Mouse (Mus musculus) forebrain, embryonic 13.5 days (tissue): ENCODE data around the gene Slc25a30. TPM values are rescaled to one million over a fixed set of nuclear protein-coding genes. Genes with fewer than 3 reads are reported as not detected.
"Not testable (repeated sequence)": the region's sequence is repeated elsewhere in the genome, so short reads cannot be mapped to it uniquely, and the experiment has no call there.

Source experiments
- ATAC-seq: fragments of 200-750 bp; cut with Nextera tagmentation; 2 replicates; pipeline ENCODE4 v1.8.0; 2017
- H3K27ac ChIP-seq: fragments of 300-500 bp; sonication (generic); 2 replicates; pipeline ENCODE4 v1.5.1; 2015; ENCODE audit warnings: inconsistent platforms, mild to moderate bottlenecking, moderate library complexity
- H3K27me3 ChIP-seq: fragments of 300-500 bp; sonication (generic); 2 replicates; pipeline ENCODE4 v1.6.1; 2015; ENCODE audit warnings: mild to moderate bottlenecking, inconsistent platforms
- H3K36me3 ChIP-seq: fragments of 300-500 bp; sonication (generic); 2 replicates; pipeline ENCODE4 v1.6.1; 2015; ENCODE audit warnings: mild to moderate bottlenecking, inconsistent platforms; ENCODE audit not compliant: poor library complexity, severe bottlenecking
- H3K4me1 ChIP-seq: fragments of 300-500 bp; sonication (generic); 2 replicates; pipeline ENCODE4 v1.6.1; 2015; ENCODE audit warnings: inconsistent platforms
- H3K4me2 ChIP-seq: fragments of 300-500 bp; sonication (generic); 2 replicates; pipeline ENCODE4 v1.6.1; 2015; ENCODE audit warnings: inconsistent platforms, mild to moderate bottlenecking, moderate library complexity
- H3K4me3 ChIP-seq: fragments of 300-500 bp; sonication (generic); 2 replicates; pipeline ENCODE4 v1.5.1; 2015; ENCODE audit warnings: mild to moderate bottlenecking, inconsistent platforms
- H3K9ac ChIP-seq: fragments of 300-500 bp; sonication (generic); 2 replicates; pipeline ENCODE4 v1.6.1; 2015; ENCODE audit warnings: mild to moderate bottlenecking, inconsistent platforms
- H3K9me3 ChIP-seq: fragments of 300-500 bp; sonication (generic); replicated peaks from 2 replicates; pipeline ENCODE4 v1.6.1; 2016; ENCODE audit warnings: inconsistent platforms
- WGBS: fragments of 180-500 bp; shearing (Covaris S2); methylation state at CpG from one replicate; pipeline ENCODE4 v1.1.7; 2015; 5-methylcytosine and 5-hydroxymethylcytosine counted together
- polyA plus RNA-seq: library from polyadenylated mRNA; unstranded; fragments of >200 nt; fragmentation: Nextera tagmentation; extraction: Ambion mirVana; gene quantifications from 2 replicates; pipeline ENCODE4 v1.2.1, GENCODE M21; 2015

Slc25a30 gene
- 9.5 and 11.4 TPM in 2 replicates for polyA plus RNA-seq

GRCm38 (mm10) chr14:75786868-75787793, at the start of gene Slc25a30:
TSS of gene Slc25a30 (minus strand) at chr14:75787037.
- H3K27me3 ChIP-seq, result peaks cover 14% of the 10 kb centered on the region
- 7% methylated on average over 51 of the region's 51 CpGs for WGBS
- H3K9me3 ChIP-seq, result no peaks in the 10 kb centered on the region
- H3K27ac ChIP-seq, result peak within 1 kb of the TSS; percentile 92
- peak within 1 kb of the TSS; percentile 88 for H3K9ac ChIP-seq
- H3K4me2 ChIP-seq, result peak within 1 kb of the TSS; percentile 69
- H3K4me3 ChIP-seq, result peak within 1 kb of the TSS; percentile 74
- ATAC-seq, result peak; percentile 99
- H3K4me1 ChIP-seq, result peaks cover 7% of the 10 kb centered on the region
- no peaks in the 10 kb centered on the region for H3K36me3 ChIP-seq

GRCm38 (mm10) chr14:75836579-75836978, 49.7 kb upstream of the Slc25a30 start:
- no peak for ATAC-seq

GRCm38 (mm10) chr14:75834739-75835381, 48.0 kb upstream of the Slc25a30 start:
- no peaks in the 10 kb centered on the region for H3K27me3 ChIP-seq
- H3K27ac ChIP-seq, result peak overlapping the region; percentile 67
- no peaks in the 10 kb centered on the region for H3K36me3 ChIP-seq
- WGBS, result 2% methylated on average over 16 of the region's 16 CpGs
- peak; percentile 25 for ATAC-seq
- H3K9ac ChIP-seq, result peak overlapping the region; percentile 74
- H3K4me3 ChIP-seq, result peak overlapping the region; percentile 43
- H3K4me1 ChIP-seq, result peaks cover 29% of the 10 kb centered on the region
- no peaks in the 10 kb centered on the region for H3K9me3 ChIP-seq
- H3K4me2 ChIP-seq, result peak overlapping the region; percentile 81

More at GRCm38 (mm10) chr14:75836579-75836978, 49.7 kb upstream of the Slc25a30 start:
- Histone ChIP-seq H3K4me3 (no peak overlapping the region), H3K4me1 (peaks cover 29% of the 10 kb centered on the region), H3K36me3 (no peaks in the 10 kb centered on the region), H3K9ac (no peak overlapping the region), H3K9me3 (no peaks in the 10 kb centered on the region), H3K4me2 (no peak overlapping the region), H3K27me3 (no peaks in the 10 kb centered on the region), H3K27ac (no peak overlapping the region)
- WGBS, result 90% methylated on average over 3 of the region's 3 CpGs

GRCm38 (mm10) chr14:75834251-75834738, 47.5 kb upstream of the Slc25a30 start:
- Histone ChIP-seq H3K9ac (peak overlapping the region; percentile 74), H3K9me3 (no peaks in the 10 kb centered on the region), H3K4me2 (peak overlapping the region; percentile 81), H3K4me1 (peaks cover 32% of the 10 kb centered on the region), H3K4me3 (peak overlapping the region; percentile 43), H3K36me3 (no peaks in the 10 kb centered on the region), H3K27me3 (no peaks in the 10 kb centered on the region), H3K27ac (peak overlapping the region; percentile 67)
- peak; percentile 75 for ATAC-seq
- WGBS, result under 1% methylated on average over 10 of the region's 10 CpGs

GRCm38 (mm10) chr14:75833546-75834250, 46.9 kb upstream of the Slc25a30 start:
- peak overlapping the region; percentile 81 for H3K4me2 ChIP-seq
- H3K36me3 ChIP-seq, result no peaks in the 10 kb centered on the region
- no peaks in the 10 kb centered on the region for H3K9me3 ChIP-seq
- H3K27me3 ChIP-seq, result peaks cover 2% of the 10 kb centered on the region; the same call in 1 of the 2 replicates
- 6% methylated on average over 12 of the region's 12 CpGs for WGBS
- peak; percentile 36 for ATAC-seq
- peak overlapping the region; percentile 74 for H3K9ac ChIP-seq
- peaks cover 37% of the 10 kb centered on the region for H3K4me1 ChIP-seq
- H3K27ac ChIP-seq, result peak overlapping the region; percentile 62
- H3K4me3 ChIP-seq, result peak overlapping the region; percentile 43

- no peaks in the 10 kb centered on the region for H3K9me3 ChIP-seq
- peak overlapping the region; percentile 81 for H3K4me2 ChIP-seq
- no peak overlapping the region for H3K4me3 ChIP-seq
These were observed 46.1 kb upstream of the Slc25a30 start for GRCm38 (mm10) chr14:75832982-75833381.

GRCm38 (mm10) chr14:75832031-75832430, 45.2 kb upstream of the Slc25a30 start:
- Histone ChIP-seq H3K9me3 (no peaks in the 10 kb centered on the region), H3K27ac (no peak overlapping the region), H3K4me3 (no peak overlapping the region), H3K27me3 (peaks cover 19% of the 10 kb centered on the region), H3K36me3 (no peaks in the 10 kb centered on the region), H3K4me2 (no peak overlapping the region), H3K4me1 (peaks cover 42% of the 10 kb centered on the region), H3K9ac (no peak overlapping the region)
- ATAC-seq, result no peak
- 91% methylated on average over 2 of the region's 2 CpGs for WGBS

More at GRCm38 (mm10) chr14:75832982-75833381, 46.1 kb upstream of the Slc25a30 start:
- peaks cover 9% of the 10 kb centered on the region for H3K27me3 ChIP-seq
- no peak overlapping the region for H3K9ac ChIP-seq
- H3K36me3 ChIP-seq, result no peaks in the 10 kb centered on the region
- 12% methylated on average over 4 of the region's 4 CpGs for WGBS
- no peak for ATAC-seq
- peaks cover 42% of the 10 kb centered on the region for H3K4me1 ChIP-seq
- no peak overlapping the region for H3K27ac ChIP-seq

- peak overlapping the region; percentile 65; the same call in 1 of the 2 replicates for H3K4me2 ChIP-seq
- H3K4me1 ChIP-seq, result peaks cover 34% of the 10 kb centered on the region
- not testable (repeated sequence) for H3K4me3 ChIP-seq, H3K36me3 ChIP-seq, ATAC-seq, H3K27ac ChIP-seq, H3K9me3 ChIP-seq, H3K9ac ChIP-seq
- WGBS, result 56% methylated on average over 14 of the region's 14 CpGs
- peaks cover 19% of the 10 kb centered on the region for H3K27me3 ChIP-seq
These were observed 43.0 kb upstream of the Slc25a30 start for GRCm38 (mm10) chr14:75829817-75830216.

- H3K9me3 ChIP-seq, result no peaks in the 10 kb centered on the region
- H3K27me3 ChIP-seq, result peaks cover 19% of the 10 kb centered on the region
- H3K4me3 ChIP-seq, result peak overlapping the region; percentile 35
- H3K36me3 ChIP-seq, result no peaks in the 10 kb centered on the region
- H3K27ac ChIP-seq, result no peak overlapping the region
- H3K4me2 ChIP-seq, result peak overlapping the region; percentile 65
- 9% methylated on average over 32 of the region's 32 CpGs for WGBS
- peaks cover 27% of the 10 kb centered on the region for H3K4me1 ChIP-seq
- peak; percentile 71 for ATAC-seq
- peak overlapping the region; percentile 43 for H3K9ac ChIP-seq
These were observed 42.3 kb upstream of the Slc25a30 start for GRCm38 (mm10) chr14:75828866-75829806.

GRCm38 (mm10) chr14:75828221-75828620, 41.4 kb upstream of the Slc25a30 start:
- peaks cover 18% of the 10 kb centered on the region for H3K4me1 ChIP-seq
- 43% methylated on average over 11 of the region's 11 CpGs for WGBS
- H3K9me3 ChIP-seq, result no peaks in the 10 kb centered on the region
- no peak for ATAC-seq
- H3K36me3 ChIP-seq, result no peaks in the 10 kb centered on the region
- H3K4me2 ChIP-seq, result peak overlapping the region; percentile 65
- no peak overlapping the region for H3K9ac ChIP-seq
- peaks cover 19% of the 10 kb centered on the region for H3K27me3 ChIP-seq
- no peak overlapping the region for H3K27ac ChIP-seq
- no peak overlapping the region; the same call in 1 of the 2 replicates for H3K4me3 ChIP-seq
